ENCODE assay signal across 33 mouse cellular contexts in the genomic region with DNA sequence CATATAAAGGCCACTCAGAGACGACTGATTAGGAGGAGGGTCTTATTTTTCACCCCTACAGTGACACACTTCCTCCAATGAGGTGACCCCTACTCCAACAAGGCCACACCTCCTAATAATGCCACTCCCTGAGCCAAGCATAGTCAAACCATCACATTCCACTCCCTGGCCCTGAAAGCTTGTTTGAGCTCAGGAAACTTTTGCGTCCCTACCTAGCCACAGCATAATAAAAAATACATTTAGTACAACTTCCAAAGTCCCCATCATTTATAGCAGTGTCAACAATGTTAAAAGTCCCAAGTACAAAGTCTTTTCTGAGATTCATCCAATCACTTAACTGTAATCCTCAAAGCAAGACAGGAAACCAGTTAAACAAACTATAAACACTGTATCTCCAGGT.
"Had no signal": no experiment of that assay in that cellular context is flagged by ENCODE, and none has a peak within 500 bp of the region (broad histone marks: within the 10 kb centered on the region; RNA-seq: fewer than 3 reads in every experiment).

No protein-coding gene starts in this region.

- H3K36me3 ChIP-seq: heart, embryonic 10.5 days; heart, embryonic 12.5 days; heart, embryonic 13.5 days; heart, embryonic 15.5 days; hindbrain, embryonic 10.5 days; hindbrain, embryonic 12.5 days; hindbrain, embryonic 13.5 days; hindbrain, embryonic 15.5 days; kidney, embryonic 15.5 days had no signal

- ATAC-seq: hindbrain, embryonic 16.5 days; hindbrain, postnatal 0 days; inflammation-experienced regulatory T-cells, adult 6 months had no signal

- H3K27ac ChIP-seq: heart, embryonic 10.5 days; heart, embryonic 13.5 days; heart, embryonic 15.5 days; hindbrain, embryonic 10.5 days; hindbrain, embryonic 12.5 days; hindbrain, embryonic 13.5 days; hindbrain, embryonic 14.5 days; hindbrain, embryonic 15.5 days; hindbrain, postnatal 0 days; kidney, embryonic 15.5 days; kidney, postnatal 0 days; layer of hippocampus, adult 2 months; left cerebral cortex, adult 2 months had no signal

- H3K4me1 ChIP-seq: heart, embryonic 10.5 days; heart, embryonic 12.5 days; heart, embryonic 13.5 days; heart, embryonic 15.5 days; hindbrain, embryonic 10.5 days; hindbrain, embryonic 12.5 days; hindbrain, embryonic 13.5 days; hindbrain, embryonic 15.5 days; kidney, embryonic 15.5 days had no signal

- H3K4me3 ChIP-seq: heart, embryonic 10.5 days; heart, embryonic 12.5 days; heart, embryonic 13.5 days; heart, embryonic 15.5 days; hindbrain, embryonic 10.5 days; hindbrain, embryonic 12.5 days; hindbrain, embryonic 13.5 days; hindbrain, embryonic 15.5 days; kidney, embryonic 15.5 days; layer of hippocampus, adult 2 months; left cerebral cortex, adult 2 months had no signal

- H3K9me3 ChIP-seq: heart, embryonic 10.5 days; heart, embryonic 12.5 days; heart, embryonic 13.5 days; heart, embryonic 15.5 days; hindbrain, embryonic 10.5 days; hindbrain, embryonic 12.5 days; hindbrain, embryonic 13.5 days; hindbrain, embryonic 15.5 days; kidney, embryonic 15.5 days had no signal

- H3K4me2 ChIP-seq: heart, embryonic 11.5 days; heart, embryonic 12.5 days; heart, embryonic 13.5 days; heart, embryonic 15.5 days; hindbrain, embryonic 12.5 days; hindbrain, embryonic 13.5 days; hindbrain, embryonic 14.5 days; hindbrain, embryonic 15.5 days; kidney, embryonic 15.5 days had no signal

- DNase-seq: heart, postnatal 10 days; heart, postnatal 14 days; heart, postnatal 36 days; heart, postnatal 4 days; kidney, adult 11 months; kidney, adult 18-20 months; kidney, adult 2 months; kidney, adult 8-10 months; kidney, adult 9 months; kidney, postnatal 10 days; kidney, postnatal 14 days; kidney, postnatal 25 days; kidney, postnatal 36 days; kidney, postnatal 4 days; layer of hippocampus, adult 9-11 months; layer of hippocampus, postnatal 36 days had no signal

- H3K27me3 ChIP-seq: heart, embryonic 12.5 days; heart, embryonic 13.5 days; heart, embryonic 15.5 days; hindbrain, embryonic 12.5 days; hindbrain, embryonic 13.5 days; hindbrain, embryonic 15.5 days; kidney, embryonic 15.5 days had no signal

- H3K9ac ChIP-seq: heart, embryonic 12.5 days; heart, embryonic 13.5 days; heart, embryonic 15.5 days; hindbrain, embryonic 12.5 days; hindbrain, embryonic 13.5 days; hindbrain, embryonic 14.5 days; hindbrain, embryonic 15.5 days; kidney, embryonic 15.5 days had no signal
